Mouse (Mus musculus) mesoderm, embryonic 11.5 days (tissue): ENCODE results near the gene Fabp3.

Experiments
- DNase-seq: peaks from one replicate; pipeline ENCODE4 v3.0.0-alpha.2; 2012; ENCODE audit warnings: low read depth, low spot score

The Fabp3 gene

GRCm38 (mm10) chr4:130323607-130324006 is 15.2 kb downstream of the Fabp3 start:
- DNase-seq: no peak

DNA sequence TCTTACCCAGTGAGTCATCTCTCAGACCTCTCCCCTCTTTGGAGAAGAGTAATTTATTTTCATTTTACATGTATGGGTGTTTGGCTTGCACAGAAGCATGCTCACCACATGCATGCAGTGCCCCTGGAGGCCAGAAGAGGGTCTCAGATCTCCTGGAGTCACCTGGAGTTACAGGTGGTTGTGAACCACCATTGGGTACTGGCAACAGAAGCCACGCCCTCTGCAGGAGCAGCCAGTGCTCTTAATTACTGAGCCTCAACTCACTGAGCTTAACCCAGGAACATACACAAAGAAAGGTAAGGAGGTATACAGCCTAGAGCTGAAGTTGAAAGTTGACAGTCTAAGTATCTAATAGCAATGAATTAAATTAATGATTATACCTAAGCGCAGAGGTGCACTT is 17.1 kb downstream of the Fabp3 start:
- no peak for DNase-seq

- no peak for DNase-seq
Measured at GRCm38 (mm10) chr4:130327366-130327765, 19.0 kb downstream of the Fabp3 start.

GRCm38 (mm10) chr4:130335867-130336266 is 27.5 kb downstream of the Fabp3 start:
- DNase-seq: no peak

DNA sequence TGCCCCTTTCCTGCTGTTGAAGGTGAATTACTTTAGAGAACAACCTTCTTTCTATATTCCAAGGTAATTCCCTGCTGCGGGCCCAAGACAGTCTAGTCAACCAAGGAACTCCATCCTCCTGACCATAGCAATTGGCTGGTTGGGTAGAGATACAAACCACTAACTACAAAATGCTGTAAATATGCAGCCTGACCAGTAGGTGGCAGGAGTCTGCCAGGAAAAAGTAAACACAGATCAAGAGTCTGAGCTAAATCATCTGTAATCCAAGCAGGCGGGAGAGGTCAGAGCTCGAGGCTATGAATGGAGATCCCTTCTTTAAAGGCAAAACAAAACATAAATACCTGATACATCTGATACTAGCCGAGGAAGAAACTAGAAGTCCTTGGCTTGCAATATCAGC is 33.3 kb downstream of the Fabp3 start:
- peak; percentile 78 for DNase-seq

DNA sequence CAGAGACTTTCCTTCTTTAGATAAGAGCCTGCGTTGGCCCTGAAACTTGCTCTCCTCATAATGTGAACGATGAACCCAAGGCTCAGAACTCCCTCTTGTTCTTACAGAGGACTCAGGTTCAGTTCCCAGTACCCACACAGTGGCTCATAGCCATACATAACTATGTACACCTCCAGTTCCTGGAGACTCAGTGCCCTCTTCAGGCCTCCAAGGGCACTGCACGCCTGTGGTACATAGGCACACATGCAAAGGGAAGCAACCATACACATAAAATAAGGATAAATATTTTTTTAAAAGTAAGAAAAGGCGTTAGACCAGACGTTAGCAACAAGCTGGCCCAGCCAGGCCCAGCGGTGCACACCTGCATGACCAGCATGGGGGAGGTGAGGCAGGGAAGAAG is 41.3 kb downstream of the Fabp3 start:
- no peak for DNase-seq

DNA sequence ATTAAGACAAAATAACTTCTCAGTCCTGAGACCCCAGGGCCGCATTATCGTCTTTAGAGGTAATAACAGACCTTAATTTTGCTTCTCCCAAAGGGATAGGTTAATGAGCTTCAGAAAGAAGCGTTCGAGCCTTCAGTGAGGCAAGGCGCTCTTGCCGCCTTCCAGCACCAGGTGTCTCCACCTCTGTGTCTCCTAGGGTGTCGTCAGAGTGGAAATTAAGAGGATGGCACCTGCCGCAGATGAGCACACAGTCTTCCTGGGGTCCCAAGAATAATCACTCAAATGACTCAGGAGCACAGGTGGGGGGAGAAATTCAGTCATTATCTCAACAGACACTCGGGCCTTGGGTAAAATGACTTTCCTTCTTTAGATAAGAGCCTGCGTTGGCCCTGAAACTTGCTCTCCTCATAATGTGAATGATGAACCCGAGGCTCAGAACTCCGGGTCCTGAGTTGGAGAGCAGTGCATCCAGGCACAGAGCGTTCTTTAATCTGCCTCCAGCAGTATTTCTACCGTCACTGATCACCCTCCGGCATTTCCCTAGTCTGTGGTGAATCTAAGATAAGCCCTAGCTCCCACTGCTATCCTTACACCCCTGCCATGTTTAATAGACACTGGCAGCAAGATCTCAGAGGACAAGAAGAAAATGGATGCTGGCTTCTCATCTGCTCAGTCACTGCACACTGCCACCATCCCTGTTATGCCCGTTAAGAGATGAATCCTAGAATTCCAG is 42.5 kb downstream of the Fabp3 start:
- DNase-seq: no peak

DNA sequence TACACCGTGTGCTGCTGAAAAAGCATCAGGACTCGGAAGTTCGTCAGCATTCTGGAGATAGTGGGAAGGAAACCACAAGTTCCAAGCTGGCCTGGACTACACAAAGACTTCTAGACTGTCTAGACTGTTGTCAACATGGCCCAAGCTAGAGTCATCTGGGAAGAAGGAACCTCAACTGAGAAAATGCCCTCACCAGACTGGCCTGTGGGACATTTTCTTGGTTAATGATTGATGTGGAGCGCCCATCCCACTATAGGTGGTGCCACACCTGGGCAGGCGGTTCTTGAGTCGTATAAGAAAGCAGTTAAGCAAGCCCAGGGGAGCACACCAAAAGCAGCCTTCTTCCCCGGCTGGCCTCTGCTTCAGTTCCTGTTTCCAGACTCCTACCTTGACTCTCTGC is 44.2 kb downstream of the Fabp3 start:
- no peak for DNase-seq

GRCm38 (mm10) chr4:130357946-130358345 is 49.6 kb downstream of the Fabp3 start:
- no peak for DNase-seq

- peak; percentile 100 for DNase-seq
Measured at GRCm38 (mm10) chr4:130359486-130360237, 51.3 kb downstream of the Fabp3 start, which contains the start of the genes Zcchc17 and Snrnp40. TSS of gene Zcchc17 (minus strand) at chr4:130359943. TSS of gene Snrnp40 (plus strand) at chr4:130360132.

DNA sequence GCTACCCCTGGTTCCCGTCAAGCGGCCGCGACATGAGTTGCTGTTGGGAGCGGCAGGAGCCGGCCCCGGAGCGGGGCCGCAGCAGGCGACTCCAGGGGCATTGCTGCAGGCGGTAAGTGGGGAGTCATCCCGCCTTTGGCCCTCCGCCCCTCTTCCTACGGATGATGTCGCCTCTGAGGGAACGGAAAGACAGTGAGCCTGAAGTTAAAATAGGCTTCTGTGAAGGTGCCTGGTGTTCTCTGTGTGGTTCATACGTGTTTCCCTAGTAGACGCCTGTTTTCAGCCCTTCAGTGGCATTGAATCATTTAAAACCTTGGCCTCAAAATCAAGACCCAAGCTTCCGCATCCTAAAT is 51.8 kb downstream of the Fabp3 start:
- DNase-seq: no peak
